Mouse (Mus musculus): Measurements from ENCODE around the gene Vmn1r192. TPM values are rescaled to one million over a fixed set of nuclear protein-coding genes. Genes with fewer than 3 reads are reported as not detected.
"Not testable (repeated sequence)": the region's sequence is repeated elsewhere in the genome, so short reads cannot be mapped to it uniquely, and the experiment has no call there.

Vmn1r192 gene
- total RNA-seq (2021), result not detected
- long read RNA-seq, experiment 1, result 0 reads
- long read RNA-seq, experiment 2, result 0 reads

GRCm38 (mm10) chr13:22191041-22191440, at the start of gene Vmn1r192:
Vmn1r192 (minus strand) TSS chr13:22191141.
- DNase-seq, result no peak

DNA sequence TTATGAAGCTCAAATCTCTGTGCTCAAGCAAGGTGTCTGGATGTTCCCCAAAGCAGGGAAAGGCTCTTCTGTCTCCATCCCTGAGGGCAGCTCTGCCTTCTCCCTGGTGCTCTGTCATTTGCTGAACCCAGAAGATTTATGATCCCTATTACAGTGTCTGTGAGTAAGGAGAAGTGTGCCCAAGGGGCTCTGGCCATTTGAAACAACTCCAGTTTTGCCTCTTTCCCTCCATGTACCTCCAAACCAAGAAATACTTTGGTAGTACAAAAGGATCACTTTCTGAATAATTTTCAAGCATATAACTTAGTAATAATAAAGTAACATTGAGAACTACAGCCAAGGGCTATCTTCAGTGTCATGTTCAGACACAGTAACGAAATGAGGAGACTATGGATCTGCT, 32.1 kb upstream of the Vmn1r192 start, which contains the start of gene Vmn1r193:
Vmn1r193 (minus strand) TSS at position 101 of the 400 bp plus-strand sequence.
- not testable (repeated sequence) for DNase-seq

GRCm38 (mm10) chr13:22192756-22193155, 1.8 kb upstream of the Vmn1r192 start:
- DNase-seq, result not testable (repeated sequence)

DNA sequence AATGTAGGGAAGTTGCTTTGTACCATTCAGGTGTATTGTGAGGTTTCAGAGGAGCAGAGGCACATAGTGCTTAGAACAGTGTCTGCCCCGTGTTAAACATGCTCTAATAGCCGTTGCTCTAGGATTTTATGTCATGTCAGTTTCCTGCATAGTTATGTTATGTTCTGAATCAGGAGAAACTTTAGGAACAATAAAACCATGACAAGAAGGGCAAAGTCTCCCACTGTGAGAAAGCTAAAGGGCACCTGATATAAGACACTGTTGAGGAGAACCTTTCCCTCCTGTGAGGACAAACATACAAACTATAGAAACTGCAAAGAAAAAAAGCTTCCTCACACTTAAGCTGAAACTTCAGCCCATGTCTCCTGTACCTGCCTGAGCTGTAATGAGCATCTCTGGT, 556 bp downstream of the Vmn1r192 start:
- DNase-seq, result no peak

- no peak for DNase-seq
Measured at GRCm38 (mm10) chr13:22189313-22189712, 1.6 kb downstream of the Vmn1r192 start.

- no peak for DNase-seq
Measured at GRCm38 (mm10) chr13:22183869-22184268, 7.1 kb downstream of the Vmn1r192 start, which contains the start of gene Vmn1r191. Vmn1r191 (minus strand) TSS chr13:22183969.

DNA sequence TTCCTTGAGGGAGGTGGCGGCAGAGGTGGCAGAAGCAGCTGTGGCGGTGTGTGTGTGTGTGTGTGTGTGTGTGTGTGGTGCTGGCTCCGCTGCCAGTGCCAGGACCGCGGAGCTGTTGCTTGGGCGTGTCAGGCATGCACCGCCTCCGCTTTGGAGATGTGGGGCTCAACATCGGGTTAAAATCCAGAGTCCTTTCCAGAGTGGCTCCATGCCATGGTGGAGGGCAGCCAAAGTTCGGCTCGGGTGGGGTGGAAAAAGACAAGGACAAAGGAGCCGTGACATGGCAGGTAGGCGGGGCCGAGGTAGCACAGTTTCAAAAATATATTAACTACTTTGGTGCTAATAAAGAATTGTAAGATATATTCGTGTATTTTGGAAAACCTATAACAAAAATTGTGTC, 22.5 kb downstream of the Vmn1r192 start:
- no peak for DNase-seq

GRCm38 (mm10) chr13:22136495-22137293, 54.2 kb downstream of the Vmn1r192 start:
- DNase-seq, result not testable (repeated sequence)

Small RNA genes lying within 50 kb of the gene (microRNA-seq; reads per million reads assigned to microRNA genes)
- gene Gm23282 (ENCODE audit: borderline replicate concordance in 2 of 2) (0 reads per million in 2 experiments), gene Gm25084 (ENCODE audit: borderline replicate concordance in 2 of 2) (0 reads per million in 2 experiments)

Other genes starting within 250 kb of the Vmn1r192 start
- gene Zfp184, start 246.0 kb downstream of the Vmn1r192 start, total RNA-seq (2021), result under 1 TPM; 0.26 to 0.54 TPM
- not detected for gene Pom121l2, start 209.9 kb downstream of the Vmn1r192 start, total RNA-seq (2021)
- not detected for gene Prss16, start 181.4 kb downstream of the Vmn1r192 start, total RNA-seq (2021)
- gene Hist1h2ah, start 155.6 kb downstream of the Vmn1r192 start, total RNA-seq (2021), result 1 to 10 TPM; 2.9 to 7.7 TPM
- 10 to 100 TPM; 13.9 to 29.0 TPM for gene Hist1h2bk, start 155.3 kb downstream of the Vmn1r192 start, total RNA-seq (2021)
- 10 to 100 TPM; 30.9 to 31.7 TPM for gene Hist1h4i, start 149.8 kb downstream of the Vmn1r192 start, total RNA-seq (2021)
- 10 to 100 TPM in 1 of 2 experiments, 1 to 10 TPM in 1; 3.5 to 16.1 TPM for gene Hist1h2ag, start 148.2 kb downstream of the Vmn1r192 start, total RNA-seq (2021)
- 10 to 100 TPM in 1 of 2 experiments, 1 to 10 TPM in 1; 5.3 to 14.5 TPM for gene Hist1h2bj, start 147.9 kb downstream of the Vmn1r192 start, total RNA-seq (2021)
- not detected for gene Vmn1r188, start 106.7 kb downstream of the Vmn1r192 start, total RNA-seq (2021)
- gene Vmn1r189, start 85.3 kb downstream of the Vmn1r192 start, total RNA-seq (2021), result not detected
- gene Vmn1r191, start 7.2 kb downstream of the Vmn1r192 start, total RNA-seq (2021), result not detected
- not detected for gene Vmn1r193, start 32.0 kb upstream of the Vmn1r192 start, total RNA-seq (2021)
- not detected for gene Vmn1r194, start 53.1 kb upstream of the Vmn1r192 start, total RNA-seq (2021)
- not detected for gene Vmn1r195, start 79.4 kb upstream of the Vmn1r192 start, total RNA-seq (2021)
- gene Vmn1r196, start 98.8 kb upstream of the Vmn1r192 start, total RNA-seq (2021), result not detected
- not detected for gene Vmn1r197, start 133.4 kb upstream of the Vmn1r192 start, total RNA-seq (2021)
- not detected for gene Vmn1r198, start 159.2 kb upstream of the Vmn1r192 start, total RNA-seq (2021)
- gene Vmn1r199, start 188.7 kb upstream of the Vmn1r192 start, total RNA-seq (2021), result not detected
- gene Vmn1r200, start 199.2 kb upstream of the Vmn1r192 start, total RNA-seq (2021), result not detected